Mouse (Mus musculus) thymus, adult 2 months (tissue): Measurements from ENCODE around the gene Elovl6. TPM values are rescaled to one million over a fixed set of nuclear protein-coding genes. Genes with fewer than 3 reads are reported as not detected.

ENCODE experiments used
- DNase-seq: peaks from one replicate; pipeline ENCODE4 v3.0.0; 2021
- H3K27ac ChIP-seq: fragments of 200-500 bp; 2 replicates; pipeline ENCODE4 v1.5.1; 2012; ENCODE audit warnings: low read length, control low read depth; ENCODE audit not compliant: control insufficient read depth, insufficient read depth
- H3K27me3 ChIP-seq: fragments of 200-500 bp; 2 replicates; pipeline ENCODE4 v1.6.1; 2012; ENCODE audit warnings: mild to moderate bottlenecking, low read length, moderate library complexity, mixed read lengths; ENCODE audit not compliant: control insufficient read depth, insufficient read depth
- H3K36me3 ChIP-seq: fragments of 200-500 bp; 2 replicates; pipeline ENCODE4 v1.6.1; 2012; ENCODE audit warnings: mild to moderate bottlenecking, low read length, moderate library complexity; ENCODE audit not compliant: control insufficient read depth, insufficient read depth
- H3K4me1 ChIP-seq: fragments of 200-500 bp; replicated peaks from 2 replicates; pipeline ENCODE4 v1.6.1; 2012; ENCODE audit warnings: low read length; ENCODE audit not compliant: control insufficient read depth, insufficient read depth
- H3K4me3 ChIP-seq: fragments of 200-500 bp; 2 replicates; pipeline ENCODE4 v1.5.1; 2012; ENCODE audit warnings: mild to moderate bottlenecking, low read length, control low read depth, moderate library complexity; ENCODE audit not compliant: control insufficient read depth, insufficient read depth
- CTCF ChIP-seq: fragments of 200-500 bp; IDR thresholded peaks from 2 replicates; pipeline ENCODE4 v1.5.1; 2012; ENCODE audit warnings: mild to moderate bottlenecking, control low read depth, low read length, moderate library complexity, borderline replicate concordance; ENCODE audit not compliant: control insufficient read depth, poor library complexity, insufficient read depth; ENCODE audit errors: extremely low read depth
- POLR2A ChIP-seq: fragments of 200-500 bp; IDR thresholded peaks from 2 replicates; pipeline ENCODE4 v1.6.1; 2012; ENCODE audit warnings: mild to moderate bottlenecking, low read length, control low read depth, moderate library complexity; ENCODE audit not compliant: control insufficient read depth, poor library complexity, insufficient read depth; ENCODE audit errors: extremely low read depth
- WGBS: fragments of 180-500 bp; shearing (Covaris S2); methylation state at CpG from one replicate; pipeline ENCODE4 v1.1.7; 2018; 5-methylcytosine and 5-hydroxymethylcytosine counted together
- polyA plus RNA-seq: library from polyadenylated mRNA; depleted of rRNA; stranded (reverse); fragments of >200 nt; gene quantifications from 2 replicates; pipeline ENCODE4 v1.2.3, GENCODE M21; 2012

Gene Elovl6
- polyA plus RNA-seq, 1 experiment: 24.8 TPM

- no peak overlapping the region for H3K27ac ChIP-seq
- no peak for DNase-seq
- H3K36me3 ChIP-seq: no peaks in the 10 kb centered on the region
- TF ChIP-seq CTCF (no peak), POLR2A (no peak)
- no peak overlapping the region for H3K4me3 ChIP-seq
- WGBS: 97% methylated on average over 3 of the region's 3 CpGs
- H3K27me3 ChIP-seq: no peaks in the 10 kb centered on the region
- peaks cover 8% of the 10 kb centered on the region for H3K4me1 ChIP-seq
Measured at GRCm38 (mm10) chr3:129593735-129594134, 61.6 kb downstream of the Elovl6 start.

- Histone ChIP-seq H3K27ac (no peak overlapping the region), H3K36me3 (no peaks in the 10 kb centered on the region), H3K4me1 (peaks cover 6% of the 10 kb centered on the region), H3K4me3 (no peak overlapping the region), H3K27me3 (no peaks in the 10 kb centered on the region)
- WGBS: 93% methylated on average over 6 of the region's 6 CpGs
- no peak for TF ChIP-seq POLR2A
- no peak for DNase-seq
Measured at GRCm38 (mm10) chr3:129596098-129596497, 63.9 kb downstream of the Elovl6 start.

GRCm38 (mm10) chr3:129602289-129602688 lies 70.1 kb downstream of the Elovl6 start:
- Histone ChIP-seq H3K4me1 (peaks cover 4% of the 10 kb centered on the region), H3K27me3 (no peaks in the 10 kb centered on the region), H3K36me3 (no peaks in the 10 kb centered on the region), H3K27ac (peak overlapping the region; percentile 84), H3K4me3 (peak overlapping the region; percentile 26; the same call in 1 of the 2 replicates)
- peak; percentile 54 for DNase-seq
- TF ChIP-seq POLR2A (no peak), CTCF (no peak)
- WGBS: 3% methylated on average over 9 of the region's 9 CpGs

- WGBS: 98% methylated on average over 7 of the region's 7 CpGs
- no peak for DNase-seq
- no peak for TF ChIP-seq CTCF
- no peak for TF ChIP-seq POLR2A
- no peak overlapping the region for H3K4me3 ChIP-seq
- peaks cover 4% of the 10 kb centered on the region for H3K4me1 ChIP-seq
- H3K36me3 ChIP-seq: no peaks in the 10 kb centered on the region
- H3K27ac ChIP-seq: no peak overlapping the region
- H3K27me3 ChIP-seq: no peaks in the 10 kb centered on the region
Measured at GRCm38 (mm10) chr3:129605487-129605886, 73.3 kb downstream of the Elovl6 start.

GRCm38 (mm10) chr3:129605934-129606333 lies 73.8 kb downstream of the Elovl6 start:
- DNase-seq: no peak
- 97% methylated on average over 6 of the region's 6 CpGs for WGBS
- no peaks in the 10 kb centered on the region for H3K27me3 ChIP-seq
- TF ChIP-seq CTCF (no peak), POLR2A (no peak)
- H3K4me3 ChIP-seq: no peak overlapping the region
- peaks cover 4% of the 10 kb centered on the region for H3K4me1 ChIP-seq
- H3K36me3 ChIP-seq: no peaks in the 10 kb centered on the region
- no peak overlapping the region for H3K27ac ChIP-seq

GRCm38 (mm10) chr3:129611626-129612025 lies 79.5 kb downstream of the Elovl6 start:
- no peak for DNase-seq
- WGBS: 72% methylated on average over 8 of the region's 8 CpGs
- Histone ChIP-seq H3K36me3 (no peaks in the 10 kb centered on the region), H3K27ac (no peak overlapping the region), H3K27me3 (no peaks in the 10 kb centered on the region), H3K4me3 (no peak overlapping the region), H3K4me1 (peaks cover 8% of the 10 kb centered on the region; the same call in 1 of the 2 replicates)
- TF ChIP-seq CTCF (no peak), POLR2A (no peak)
